Mouse (Mus musculus): Measurements from ENCODE around the gene A730049H05Rik. TPM values are rescaled to one million over a fixed set of nuclear protein-coding genes. Genes with fewer than 3 reads are reported as not detected.

A730049H05Rik gene
- polyA plus RNA-seq, 1 experiment = not detected

- no peaks in the 10 kb centered on the region for H3K4me1 ChIP-seq
- no peaks in the 10 kb centered on the region for H3K27me3 ChIP-seq (replicated peaks)
- peaks cover 24% of the 10 kb centered on the region for H3K9me3 ChIP-seq
- TF ChIP-seq GATA1 (IDR thresholded peaks at IDR 0.05; ENCODE audit: borderline replicate concordance, low read length) (no peak), FLI1 (IDR thresholded peaks at IDR 0.05; ENCODE audit: low read length) (no peak)
- no peaks in the 10 kb centered on the region for H3K36me3 ChIP-seq (replicated peaks; ENCODE audit: low read length)
- H3K4me3 ChIP-seq (replicated peaks) = no peak overlapping the region
Measured at GRCm38 (mm10) chr6:92872766-92873165, 56.5 kb downstream of the A730049H05Rik start.

- no peak overlapping the region for H3K4me3 ChIP-seq (replicated peaks)
- TF ChIP-seq GATA1 (IDR thresholded peaks at IDR 0.05; ENCODE audit: borderline replicate concordance, low read length) (no peak), FLI1 (IDR thresholded peaks at IDR 0.05; ENCODE audit: low read length) (no peak)
- H3K4me1 ChIP-seq = no peaks in the 10 kb centered on the region
- H3K36me3 ChIP-seq (replicated peaks; ENCODE audit: low read length) = no peaks in the 10 kb centered on the region
- no peaks in the 10 kb centered on the region for H3K27me3 ChIP-seq (replicated peaks)
- H3K9me3 ChIP-seq = peaks cover 22% of the 10 kb centered on the region
Measured at GRCm38 (mm10) chr6:92874854-92875253, 58.6 kb downstream of the A730049H05Rik start.

- H3K27me3 ChIP-seq (replicated peaks) = no peaks in the 10 kb centered on the region
- H3K4me1 ChIP-seq = no peaks in the 10 kb centered on the region
- H3K36me3 ChIP-seq (replicated peaks; ENCODE audit: low read length) = no peaks in the 10 kb centered on the region
- no peak overlapping the region for H3K4me3 ChIP-seq (replicated peaks)
- H3K9me3 ChIP-seq = peaks cover 18% of the 10 kb centered on the region
- TF ChIP-seq FLI1 (IDR thresholded peaks at IDR 0.05; ENCODE audit: low read length) (no peak), GATA1 (IDR thresholded peaks at IDR 0.05; ENCODE audit: borderline replicate concordance, low read length) (no peak)
Measured at GRCm38 (mm10) chr6:92875340-92875739, 59.1 kb downstream of the A730049H05Rik start.

GRCm38 (mm10) chr6:92876121-92876520 lies 59.8 kb downstream of the A730049H05Rik start:
- no peak overlapping the region for H3K4me3 ChIP-seq (replicated peaks)
- H3K9me3 ChIP-seq = peaks cover 23% of the 10 kb centered on the region
- H3K27me3 ChIP-seq (replicated peaks) = no peaks in the 10 kb centered on the region
- no peaks in the 10 kb centered on the region for H3K36me3 ChIP-seq (replicated peaks; ENCODE audit: low read length)
- H3K4me1 ChIP-seq = no peaks in the 10 kb centered on the region
- TF ChIP-seq FLI1 (IDR thresholded peaks at IDR 0.05; ENCODE audit: low read length) (no peak), GATA1 (IDR thresholded peaks at IDR 0.05; ENCODE audit: borderline replicate concordance, low read length) (no peak)

- Histone ChIP-seq H3K4me3 (replicated peaks) (no peak overlapping the region), H3K4me1 (no peaks in the 10 kb centered on the region), H3K27me3 (replicated peaks) (no peaks in the 10 kb centered on the region), H3K36me3 (replicated peaks; ENCODE audit: low read length) (no peaks in the 10 kb centered on the region), H3K9me3 (peaks cover 18% of the 10 kb centered on the region)
- TF ChIP-seq FLI1 (IDR thresholded peaks at IDR 0.05; ENCODE audit: low read length) (no peak), GATA1 (IDR thresholded peaks at IDR 0.05; ENCODE audit: borderline replicate concordance, low read length) (no peak)
Measured at GRCm38 (mm10) chr6:92877236-92877635, 61.0 kb downstream of the A730049H05Rik start.

GRCm38 (mm10) chr6:92878771-92879170 lies 62.5 kb downstream of the A730049H05Rik start:
- Histone ChIP-seq H3K36me3 (replicated peaks; ENCODE audit: low read length) (no peaks in the 10 kb centered on the region), H3K27me3 (replicated peaks) (no peaks in the 10 kb centered on the region), H3K4me3 (replicated peaks) (no peak overlapping the region), H3K4me1 (no peaks in the 10 kb centered on the region), H3K9me3 (peaks cover 18% of the 10 kb centered on the region; the same call in 1 of the 2 replicates)
- TF ChIP-seq FLI1 (IDR thresholded peaks at IDR 0.05; ENCODE audit: low read length) = no peak
- TF ChIP-seq GATA1 (IDR thresholded peaks at IDR 0.05; ENCODE audit: borderline replicate concordance, low read length) = no peak

- H3K36me3 ChIP-seq (replicated peaks; ENCODE audit: low read length) = no peaks in the 10 kb centered on the region
- no peaks in the 10 kb centered on the region for H3K27me3 ChIP-seq (replicated peaks)
- H3K4me3 ChIP-seq (replicated peaks) = no peak overlapping the region
- H3K4me1 ChIP-seq = no peaks in the 10 kb centered on the region
- H3K9me3 ChIP-seq = peaks cover 18% of the 10 kb centered on the region; the same call in 1 of the 2 replicates
- TF ChIP-seq GATA1 (IDR thresholded peaks at IDR 0.05; ENCODE audit: borderline replicate concordance, low read length) (no peak), FLI1 (IDR thresholded peaks at IDR 0.05; ENCODE audit: low read length) (no peak)
Measured at GRCm38 (mm10) chr6:92879700-92880265, 63.5 kb downstream of the A730049H05Rik start.

GRCm38 (mm10) chr6:92882446-92882845 lies 66.2 kb downstream of the A730049H05Rik start:
- Histone ChIP-seq H3K4me1 (no peaks in the 10 kb centered on the region), H3K36me3 (replicated peaks; ENCODE audit: low read length) (no peaks in the 10 kb centered on the region), H3K9me3 (peaks cover 12% of the 10 kb centered on the region; the same call in 1 of the 2 replicates), H3K4me3 (replicated peaks) (no peak overlapping the region), H3K27me3 (replicated peaks) (no peaks in the 10 kb centered on the region)
- TF ChIP-seq FLI1 (IDR thresholded peaks at IDR 0.05; ENCODE audit: low read length) = no peak
- no peak for TF ChIP-seq GATA1 (IDR thresholded peaks at IDR 0.05; ENCODE audit: borderline replicate concordance, low read length)

GRCm38 (mm10) chr6:92883131-92883900 lies 67.0 kb downstream of the A730049H05Rik start:
- Histone ChIP-seq H3K27me3 (replicated peaks) (no peaks in the 10 kb centered on the region), H3K4me3 (replicated peaks) (no peak overlapping the region), H3K36me3 (replicated peaks; ENCODE audit: low read length) (no peaks in the 10 kb centered on the region), H3K4me1 (no peaks in the 10 kb centered on the region), H3K9me3 (peaks cover 11% of the 10 kb centered on the region; the same call in 1 of the 2 replicates)
- TF ChIP-seq FLI1 (IDR thresholded peaks at IDR 0.05; ENCODE audit: low read length) = no peak
- no peak for TF ChIP-seq GATA1 (IDR thresholded peaks at IDR 0.05; ENCODE audit: borderline replicate concordance, low read length)

GRCm38 (mm10) chr6:92891535-92891934 lies 75.3 kb downstream of the A730049H05Rik start:
- no peaks in the 10 kb centered on the region for H3K4me1 ChIP-seq
- no peak overlapping the region for H3K4me3 ChIP-seq (replicated peaks)
- H3K36me3 ChIP-seq (replicated peaks; ENCODE audit: low read length) = no peaks in the 10 kb centered on the region
- H3K27me3 ChIP-seq (replicated peaks) = no peaks in the 10 kb centered on the region
- peaks cover 28% of the 10 kb centered on the region; the same call in 1 of the 2 replicates for H3K9me3 ChIP-seq
- TF ChIP-seq GATA1 (IDR thresholded peaks at IDR 0.05; ENCODE audit: borderline replicate concordance, low read length) (no peak), FLI1 (IDR thresholded peaks at IDR 0.05; ENCODE audit: low read length) (no peak)

Other genes with a start within 250 kb of the A730049H05Rik start
- not detected in 2 replicates for gene Prickle2, start 110.3 kb upstream of the A730049H05Rik start, polyA plus RNA-seq (2012; ENCODE audit: insufficient read depth, low replicate concordance)
- gene Gm15737, start 52.9 kb downstream of the A730049H05Rik start, polyA plus RNA-seq (2012; ENCODE audit: insufficient read depth, low replicate concordance) = not detected in 2 replicates
- 0.66 TPM in 1 of 2 replicates, not detected in the other for gene Adamts9, start 127.0 kb downstream of the A730049H05Rik start, polyA plus RNA-seq (2012; ENCODE audit: insufficient read depth, low replicate concordance)

Measured in megakaryocyte, embryonic 14.5 days (primary cell).